Mouse (Mus musculus) central nervous system, embryonic 14 days (tissue): ENCODE results near the gene Setmar. TPM values are rescaled to one million over a fixed set of nuclear protein-coding genes. Genes with fewer than 3 reads are reported as not detected.

Experiments
- polyA plus RNA-seq: library from polyadenylated mRNA; depleted of rRNA; stranded (reverse); fragments of >200 nt; gene quantifications from 2 replicates; pipeline ENCODE4 v1.2.3, GENCODE M21; 2012; rRNA removed

Setmar gene
- polyA plus RNA-seq: 5.3 and 6.2 TPM in 2 replicates

GRCm38 (mm10) chr6:108064918-108065526 lies at the start of gene Setmar:
Gene Setmar, plus strand, starts transcription at chr6:108065045.

Other genes with a start within 250 kb of the Setmar start
- gene Sumf1, start 120.5 kb downstream of the Setmar start, polyA plus RNA-seq: 10.4 and 11.8 TPM in 2 replicates
- gene Itpr1, start 148.1 kb downstream of the Setmar start, polyA plus RNA-seq: 10.0 and 10.5 TPM in 2 replicates